Mouse (Mus musculus) CD4-positive naive resting alpha-beta T cell, adult 57 days (primary cell): Measurements from ENCODE around the gene Gk2. TPM values are rescaled to one million over a fixed set of nuclear protein-coding genes. Genes with fewer than 3 reads are reported as not detected.

Source experiments
- total RNA-seq: library from RNA; stranded (reverse); gene quantifications from one replicate; pipeline ENCODE4 v1.2.4, GENCODE M21; 2023

The Gk2 gene
- total RNA-seq = not detected

GRCm38 (mm10) chr5:97456816-97457215, at the start of gene Gk2:
TSS of gene Gk2 (minus strand) at chr5:97457021.

Other genes starting within 250 kb of the Gk2 start
- gene Naa11, start 64.6 kb downstream of the Gk2 start, total RNA-seq = not detected